Mouse (Mus musculus): Measurements from ENCODE around the gene Ppp3cb. TPM values are rescaled to one million over a fixed set of nuclear protein-coding genes. Genes with fewer than 3 reads are reported as not detected.
A peak's percentile ranks its signal among the peaks of the same experiment; 100 is the strongest.

Ppp3cb gene
- polyA plus RNA-seq, 1 experiment from 2014 or later: 13.3 TPM

DNA sequence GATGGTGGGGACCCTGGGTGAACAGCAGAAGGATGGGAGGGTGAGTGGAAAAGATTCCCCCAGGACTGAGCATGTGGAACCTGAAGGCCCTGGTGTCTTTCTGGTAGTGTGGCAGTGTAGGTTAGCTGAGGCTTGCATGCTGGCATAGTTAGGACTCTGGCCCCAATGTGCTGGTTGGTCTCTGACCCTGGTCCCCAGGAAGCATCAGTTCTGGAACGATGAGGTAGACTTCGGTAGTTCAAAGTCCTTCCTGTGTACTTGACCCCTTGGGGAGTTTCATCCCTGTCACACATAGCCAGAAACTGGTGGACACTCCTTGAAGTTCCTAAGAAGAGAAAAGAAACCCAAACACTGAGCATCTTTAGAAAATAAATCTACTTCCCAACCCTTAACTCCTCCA is 3.8 kb upstream of the Ppp3cb start:
- no peaks in the 10 kb centered on the region for H3K9me3 ChIP-seq (replicated peaks; ENCODE audit: control insufficient read depth, low read length)
- H3K27me3 ChIP-seq (ENCODE audit: control insufficient read depth, insufficient read depth, low read depth, low read length): no peaks in the 10 kb centered on the region
- H3K4me1 ChIP-seq (ENCODE audit: control insufficient read depth, low read depth, low read length): peaks cover 6% of the 10 kb centered on the region
- whole genome bisulfite sequencing (ENCODE audit: insufficient replicate concordance): 75% methylated on average over 2 of the region's 2 CpGs
- H3K36me3 ChIP-seq (ENCODE audit: control insufficient read depth, insufficient read depth): no peaks in the 10 kb centered on the region
- H3K27ac ChIP-seq (ENCODE audit: low read length): no peak overlapping the region
- H3K9ac ChIP-seq (ENCODE audit: low read depth, low read length): no peak overlapping the region
- no peak overlapping the region for H3K4me3 ChIP-seq (ENCODE audit: low read depth, low read length)
- H3K4me2 ChIP-seq (ENCODE audit: low read depth, low read length): no peak overlapping the region
- no peak for ATAC-seq (ENCODE audit: low read depth)

DNA sequence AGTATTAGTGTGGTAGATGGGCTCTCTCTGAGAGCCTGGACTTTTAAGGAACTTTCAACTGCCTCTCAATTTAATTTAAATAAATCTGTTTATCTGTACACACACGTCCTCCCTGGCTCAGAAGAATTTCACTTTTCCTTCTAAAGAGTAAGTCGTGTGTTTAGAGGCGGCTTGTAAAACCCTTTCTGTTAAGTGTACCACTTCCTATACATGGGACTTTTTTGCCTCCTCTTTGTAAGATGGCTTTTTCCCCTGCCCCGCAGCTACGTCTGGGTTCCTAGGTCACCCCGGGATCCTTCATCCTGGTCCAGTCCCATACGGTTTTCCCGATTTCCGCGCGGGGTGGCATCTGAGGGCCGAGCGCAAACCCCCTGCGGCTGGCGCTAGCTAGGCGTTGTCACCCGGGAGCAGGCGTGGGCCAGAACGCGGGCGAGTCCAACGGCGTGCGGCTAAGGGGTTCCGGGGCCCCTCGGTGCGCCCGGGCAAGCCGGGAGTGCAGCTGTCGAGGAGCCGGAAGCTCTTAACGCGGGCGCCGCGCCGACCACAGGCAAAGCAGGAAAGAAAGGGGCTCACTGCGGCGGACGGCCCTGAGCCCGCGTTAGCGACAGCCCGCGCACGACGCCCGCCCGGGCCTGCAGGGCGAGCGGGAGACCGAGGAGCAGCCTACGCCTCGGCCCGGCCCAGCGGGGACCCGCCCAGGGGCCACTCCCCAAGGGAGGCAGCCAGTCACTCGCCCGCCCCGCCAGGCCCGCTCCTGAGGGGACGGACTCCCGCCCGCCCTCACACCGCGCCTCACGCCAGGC is 643 bp downstream of the Ppp3cb start:
- no peaks in the 10 kb centered on the region for H3K36me3 ChIP-seq (ENCODE audit: control insufficient read depth, insufficient read depth)
- ATAC-seq (ENCODE audit: low read depth): peak; percentile 98
- WGBS (ENCODE audit: insufficient replicate concordance): under 1% methylated on average over 43 of the region's 67 CpGs
- H3K4me1 ChIP-seq (ENCODE audit: control insufficient read depth, low read depth, low read length): peaks cover 15% of the 10 kb centered on the region
- peak overlapping the region; percentile 99 for H3K27ac ChIP-seq (ENCODE audit: low read length)
- no peaks in the 10 kb centered on the region for H3K27me3 ChIP-seq (ENCODE audit: control insufficient read depth, insufficient read depth, low read depth, low read length)
- H3K4me2 ChIP-seq (ENCODE audit: low read depth, low read length): peak overlapping the region; percentile 74
- peak overlapping the region; percentile 95 for H3K9ac ChIP-seq (ENCODE audit: low read depth, low read length)
- peak overlapping the region; percentile 92 for H3K4me3 ChIP-seq (ENCODE audit: low read depth, low read length)
- no peaks in the 10 kb centered on the region for H3K9me3 ChIP-seq (replicated peaks; ENCODE audit: control insufficient read depth, low read length)

DNA sequence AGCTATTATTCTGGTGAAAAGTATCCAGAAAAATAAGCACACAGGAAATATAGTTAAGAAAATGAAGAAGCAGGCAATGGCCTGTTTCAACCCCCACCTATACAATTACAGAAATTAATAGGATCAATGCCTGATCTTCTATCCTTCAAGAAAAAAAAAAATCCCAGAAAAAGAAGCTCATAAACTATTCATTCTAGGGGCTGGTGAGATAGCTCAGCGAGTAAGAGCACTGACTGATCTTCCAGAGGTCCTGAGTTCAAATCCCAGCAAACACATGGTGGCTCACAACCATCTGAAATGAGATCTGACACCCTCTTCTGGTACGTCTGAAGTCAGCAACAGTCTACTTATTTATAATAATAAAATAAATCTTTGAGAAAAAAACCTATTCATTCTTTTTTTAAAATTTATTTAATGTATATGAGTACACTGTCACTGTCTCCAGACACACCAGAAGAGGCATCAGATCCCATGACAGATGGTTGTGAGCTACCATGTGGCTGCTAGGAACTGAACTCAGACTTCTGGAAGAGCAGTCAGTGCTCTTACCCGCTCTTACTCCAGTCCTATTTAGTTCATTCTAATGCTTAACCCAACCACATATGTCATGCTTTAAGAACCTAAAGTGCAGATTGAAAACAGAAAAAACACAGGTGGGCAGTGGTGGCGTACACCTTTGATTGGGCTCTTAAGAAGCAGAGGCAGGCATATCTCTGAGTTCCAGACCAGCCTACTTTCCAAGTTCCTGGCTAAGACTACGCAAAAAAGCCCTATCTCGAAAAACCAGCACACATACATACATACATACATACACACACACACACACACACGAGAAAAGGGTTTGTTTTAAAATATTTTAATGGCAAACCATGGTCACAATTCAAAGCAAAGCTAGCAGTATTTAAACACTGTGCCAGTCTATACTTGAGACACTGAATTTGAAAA is 1.6 kb downstream of the Ppp3cb start:
- Histone ChIP-seq H3K9me3 (replicated peaks; ENCODE audit: control insufficient read depth, low read length) (no peaks in the 10 kb centered on the region), H3K9ac (ENCODE audit: low read depth, low read length) (peak overlapping the region; percentile 10; the same call in 1 of the 2 replicates), H3K27me3 (ENCODE audit: control insufficient read depth, insufficient read depth, low read depth, low read length) (no peaks in the 10 kb centered on the region), H3K4me3 (ENCODE audit: low read depth, low read length) (peak overlapping the region; percentile 92), H3K36me3 (ENCODE audit: control insufficient read depth, insufficient read depth) (no peaks in the 10 kb centered on the region), H3K4me2 (ENCODE audit: low read depth, low read length) (peak overlapping the region; percentile 74), H3K4me1 (ENCODE audit: control insufficient read depth, low read depth, low read length) (peaks cover 15% of the 10 kb centered on the region), H3K27ac (ENCODE audit: low read length) (peak overlapping the region; percentile 85)
- ATAC-seq (ENCODE audit: low read depth): peak; percentile 34
- WGBS (ENCODE audit: insufficient replicate concordance): 35% methylated on average over 7 of the region's 7 CpGs

DNA sequence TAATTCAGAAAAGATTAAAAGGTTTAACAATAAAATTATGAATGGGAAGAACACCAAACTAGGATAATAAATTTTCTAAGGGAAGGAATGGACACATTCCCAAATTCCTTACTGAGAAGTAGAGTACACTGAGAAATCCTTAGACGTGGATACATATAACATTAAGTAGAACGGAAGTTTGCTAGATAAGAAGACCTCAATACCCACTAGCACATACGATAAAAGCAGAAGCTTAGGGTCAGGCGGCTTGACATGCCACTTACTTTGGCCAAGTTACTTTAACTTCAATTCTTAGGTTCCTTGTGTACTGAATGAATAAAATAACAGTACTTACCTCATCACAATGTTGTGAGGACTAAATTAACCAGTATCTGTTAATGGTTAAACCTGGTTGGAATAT is 16.7 kb downstream of the Ppp3cb start:
- H3K4me1 ChIP-seq (ENCODE audit: control insufficient read depth, low read depth, low read length): no peaks in the 10 kb centered on the region
- no peak overlapping the region for H3K9ac ChIP-seq (ENCODE audit: low read depth, low read length)
- no peaks in the 10 kb centered on the region for H3K27me3 ChIP-seq (ENCODE audit: control insufficient read depth, insufficient read depth, low read depth, low read length)
- WGBS (ENCODE audit: insufficient replicate concordance): 40% methylated on average over 4 of the region's 4 CpGs
- H3K9me3 ChIP-seq (replicated peaks; ENCODE audit: control insufficient read depth, low read length): no peaks in the 10 kb centered on the region
- no peak overlapping the region for H3K4me3 ChIP-seq (ENCODE audit: low read depth, low read length)
- H3K27ac ChIP-seq (ENCODE audit: low read length): no peak overlapping the region
- no peak overlapping the region for H3K4me2 ChIP-seq (ENCODE audit: low read depth, low read length)
- no peaks in the 10 kb centered on the region for H3K36me3 ChIP-seq (ENCODE audit: control insufficient read depth, insufficient read depth)
- no peak for ATAC-seq (ENCODE audit: low read depth)

DNA sequence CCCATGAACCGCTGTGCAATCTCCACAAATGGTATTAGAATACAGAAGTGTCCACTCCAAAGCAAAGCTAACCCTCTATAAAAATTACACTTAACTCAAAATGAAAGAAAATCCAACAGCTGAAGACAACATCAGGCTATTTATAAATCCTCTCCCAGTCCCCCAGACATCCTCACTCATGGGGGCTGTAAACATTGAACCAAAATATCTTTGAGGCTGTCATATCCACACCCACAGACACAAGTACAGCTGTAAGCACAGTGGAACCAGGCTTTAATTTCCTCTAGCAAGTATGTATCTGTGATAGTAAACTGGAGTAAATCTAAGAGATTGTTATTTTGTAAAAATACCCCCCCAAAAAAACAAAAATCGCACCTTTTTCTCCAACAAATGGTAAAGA is 26.2 kb downstream of the Ppp3cb start:
- Histone ChIP-seq H3K9me3 (replicated peaks; ENCODE audit: control insufficient read depth, low read length) (no peaks in the 10 kb centered on the region), H3K4me2 (ENCODE audit: low read depth, low read length) (no peak overlapping the region), H3K36me3 (ENCODE audit: control insufficient read depth, insufficient read depth) (peaks cover 5% of the 10 kb centered on the region; the same call in 1 of the 2 replicates), H3K27me3 (ENCODE audit: control insufficient read depth, insufficient read depth, low read depth, low read length) (no peaks in the 10 kb centered on the region), H3K4me3 (ENCODE audit: low read depth, low read length) (no peak overlapping the region), H3K9ac (ENCODE audit: low read depth, low read length) (no peak overlapping the region), H3K4me1 (ENCODE audit: control insufficient read depth, low read depth, low read length) (no peaks in the 10 kb centered on the region), H3K27ac (ENCODE audit: low read length) (no peak overlapping the region)
- WGBS (ENCODE audit: insufficient replicate concordance): 91% methylated on average over 2 of the region's 2 CpGs
- ATAC-seq (ENCODE audit: low read depth): no peak

DNA sequence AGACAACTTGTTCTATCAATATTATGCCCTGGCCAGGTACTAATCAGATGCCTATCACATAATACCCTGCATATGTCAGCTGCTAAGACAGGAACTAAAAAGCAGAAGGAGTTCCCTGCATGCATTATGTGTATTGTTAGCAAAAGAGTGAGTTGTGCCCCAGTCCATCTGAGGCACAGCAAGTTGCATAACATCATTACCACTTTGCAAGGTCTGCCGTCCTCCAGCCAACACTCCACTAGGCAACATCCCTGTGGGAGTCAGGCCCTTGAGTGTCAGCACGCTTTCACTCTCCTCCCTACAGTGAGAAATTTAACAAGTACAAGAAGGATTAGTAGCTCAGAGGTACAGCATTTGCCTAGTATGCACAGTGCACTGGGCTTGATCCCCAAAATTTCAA is 37.9 kb downstream of the Ppp3cb start:
- no peaks in the 10 kb centered on the region for H3K4me1 ChIP-seq (ENCODE audit: control insufficient read depth, low read depth, low read length)
- H3K4me3 ChIP-seq (ENCODE audit: low read depth, low read length): no peak overlapping the region
- H3K27me3 ChIP-seq (ENCODE audit: control insufficient read depth, insufficient read depth, low read depth, low read length): no peaks in the 10 kb centered on the region
- no peak overlapping the region for H3K9ac ChIP-seq (ENCODE audit: low read depth, low read length)
- no peak for ATAC-seq (ENCODE audit: low read depth)
- H3K27ac ChIP-seq (ENCODE audit: low read length): no peak overlapping the region
- WGBS (ENCODE audit: insufficient replicate concordance): 84% methylated on average over 2 of the region's 2 CpGs
- H3K36me3 ChIP-seq (ENCODE audit: control insufficient read depth, insufficient read depth): peaks cover 12% of the 10 kb centered on the region
- H3K4me2 ChIP-seq (ENCODE audit: low read depth, low read length): no peak overlapping the region
- no peaks in the 10 kb centered on the region for H3K9me3 ChIP-seq (replicated peaks; ENCODE audit: control insufficient read depth, low read length)

DNA sequence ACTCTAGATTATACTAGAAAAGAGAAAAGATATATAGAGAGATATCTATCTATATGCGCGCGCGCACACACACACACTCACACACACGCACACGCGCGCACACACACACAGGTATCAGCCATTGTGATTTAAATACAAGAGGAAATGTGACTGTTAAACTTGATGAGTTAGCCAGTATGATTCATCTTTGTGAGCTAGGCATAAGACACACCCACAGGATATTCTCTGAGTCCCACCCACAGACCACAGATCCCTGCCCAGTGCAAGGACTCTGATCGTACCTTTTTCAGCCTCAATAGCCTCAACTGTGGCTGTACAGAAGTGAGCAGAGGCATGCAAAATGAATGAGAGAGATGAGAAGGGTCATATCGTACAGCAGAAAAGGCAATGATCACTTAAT is 43.4 kb downstream of the Ppp3cb start:
- H3K4me2 ChIP-seq (ENCODE audit: low read depth, low read length): no peak overlapping the region
- no peak overlapping the region for H3K27ac ChIP-seq (ENCODE audit: low read length)
- H3K4me3 ChIP-seq (ENCODE audit: low read depth, low read length): no peak overlapping the region
- no peaks in the 10 kb centered on the region for H3K9me3 ChIP-seq (replicated peaks; ENCODE audit: control insufficient read depth, low read length)
- peaks cover 9% of the 10 kb centered on the region for H3K36me3 ChIP-seq (ENCODE audit: control insufficient read depth, insufficient read depth)
- no peak overlapping the region for H3K9ac ChIP-seq (ENCODE audit: low read depth, low read length)
- H3K27me3 ChIP-seq (ENCODE audit: control insufficient read depth, insufficient read depth, low read depth, low read length): no peaks in the 10 kb centered on the region
- no peak for ATAC-seq (ENCODE audit: low read depth)
- WGBS (ENCODE audit: insufficient replicate concordance): 84% methylated on average over 10 of the region's 10 CpGs
- H3K4me1 ChIP-seq (ENCODE audit: control insufficient read depth, low read depth, low read length): no peaks in the 10 kb centered on the region

DNA sequence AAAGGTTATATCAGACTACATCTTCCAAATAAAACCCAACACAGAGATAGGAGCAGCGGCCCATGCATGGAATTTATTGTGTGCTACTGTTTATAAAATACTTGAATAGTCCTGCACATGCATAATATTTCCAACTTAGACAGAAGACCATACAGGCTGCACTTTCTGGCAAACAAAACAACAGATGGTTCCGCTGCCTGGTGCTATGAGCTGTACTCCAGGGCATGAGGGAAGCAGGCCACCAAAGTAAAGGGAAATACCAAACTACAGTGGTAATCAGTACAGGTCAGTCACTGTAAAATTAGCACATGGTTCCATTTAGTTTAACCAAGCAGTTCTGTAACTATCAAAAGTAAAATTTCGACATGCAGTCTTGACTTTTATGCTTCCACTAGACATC is 46.4 kb downstream of the Ppp3cb start:
- Histone ChIP-seq H3K9me3 (replicated peaks; ENCODE audit: control insufficient read depth, low read length) (no peaks in the 10 kb centered on the region), H3K36me3 (ENCODE audit: control insufficient read depth, insufficient read depth) (peaks cover 10% of the 10 kb centered on the region), H3K4me2 (ENCODE audit: low read depth, low read length) (no peak overlapping the region), H3K27me3 (ENCODE audit: control insufficient read depth, insufficient read depth, low read depth, low read length) (no peaks in the 10 kb centered on the region), H3K4me1 (ENCODE audit: control insufficient read depth, low read depth, low read length) (no peaks in the 10 kb centered on the region), H3K27ac (ENCODE audit: low read length) (no peak overlapping the region), H3K9ac (ENCODE audit: low read depth, low read length) (no peak overlapping the region), H3K4me3 (ENCODE audit: low read depth, low read length) (no peak overlapping the region)
- no peak for ATAC-seq (ENCODE audit: low read depth)
- WGBS (ENCODE audit: insufficient replicate concordance): 87% methylated on average over 3 of the region's 3 CpGs

DNA sequence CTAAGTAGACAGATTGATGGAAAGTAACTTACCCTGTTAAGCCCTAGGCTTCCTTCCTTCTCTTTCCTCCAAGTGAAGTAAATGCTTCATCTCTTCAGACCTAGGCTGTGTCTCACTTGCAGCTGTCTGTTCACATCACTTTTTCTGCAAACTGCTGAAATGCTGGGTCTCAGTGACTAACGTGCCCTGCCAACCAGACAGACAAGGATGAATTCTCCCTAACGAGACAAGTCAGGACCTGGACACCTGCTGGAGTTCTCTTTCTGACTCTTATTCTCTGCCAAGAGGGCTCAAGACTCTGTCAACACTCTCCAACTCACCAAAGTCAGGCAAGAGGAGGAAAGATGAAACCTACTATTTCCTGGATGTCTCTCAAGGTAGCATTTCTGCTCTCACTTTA is 49.8 kb downstream of the Ppp3cb start, which contains the start of gene Mss51:
Mss51 (minus strand) TSS at position 299 of the 400 bp plus-strand sequence.
- no peak for ATAC-seq (ENCODE audit: low read depth)

More for the DNA sequence above, 49.8 kb downstream of the Ppp3cb start, which contains the start of gene Mss51:
- Histone ChIP-seq H3K36me3 (ENCODE audit: control insufficient read depth, insufficient read depth) (peaks cover 10% of the 10 kb centered on the region), H3K4me3 (ENCODE audit: low read depth, low read length) (no peak within 1 kb of the TSS), H3K4me1 (ENCODE audit: control insufficient read depth, low read depth, low read length) (no peaks in the 10 kb centered on the region), H3K27ac (ENCODE audit: low read length) (no peak within 1 kb of the TSS), H3K27me3 (ENCODE audit: control insufficient read depth, insufficient read depth, low read depth, low read length) (no peaks in the 10 kb centered on the region), H3K9me3 (replicated peaks; ENCODE audit: control insufficient read depth, low read length) (no peaks in the 10 kb centered on the region), H3K9ac (ENCODE audit: low read depth, low read length) (no peak within 1 kb of the TSS), H3K4me2 (ENCODE audit: low read depth, low read length) (no peak within 1 kb of the TSS)
- WGBS (ENCODE audit: insufficient replicate concordance): 80% methylated on average over 2 of the region's 2 CpGs
